Mouse (Mus musculus) megakaryocyte, embryonic 14.5 days (primary cell): ENCODE results near the gene Peli1. TPM values are rescaled to one million over a fixed set of nuclear protein-coding genes. Genes with fewer than 3 reads are reported as not detected.

ENCODE experiments used
- H3K27me3 ChIP-seq: replicated peaks from 2 replicates; pipeline ENCODE3; 2012; ENCODE audit warnings: inconsistent platforms
- H3K36me3 ChIP-seq: replicated peaks from 2 replicates; pipeline ENCODE3; 2012; ENCODE audit warnings: low read length, inconsistent platforms, mixed read lengths
- H3K4me1 ChIP-seq: 2 replicates; pipeline ENCODE4 v1.6.1; 2012; ENCODE audit warnings: inconsistent platforms
- H3K4me3 ChIP-seq: replicated peaks from 2 replicates; pipeline ENCODE3; 2012; ENCODE audit warnings: moderate library complexity, mild to moderate bottlenecking, inconsistent platforms
- H3K9me3 ChIP-seq: 2 replicates; pipeline ENCODE4 v1.6.1; 2012; ENCODE audit warnings: inconsistent platforms
- FLI1 ChIP-seq: IDR thresholded peaks from 2 replicates; pipeline ENCODE4 v1.6.1; 2012; ENCODE audit warnings: low read length, inconsistent platforms, mixed read lengths
- GATA1 ChIP-seq: IDR thresholded peaks from 3 replicates; pipeline ENCODE4 v1.6.1; 2012; ENCODE audit warnings: mixed read lengths, low read length, inconsistent platforms, borderline replicate concordance
- polyA plus RNA-seq: library from polyadenylated mRNA; stranded (reverse); fragments of >175 nt; gene quantifications from 2 replicates; pipeline ENCODE4 v1.2.3, GENCODE M21; 2012; ENCODE audit warnings: low replicate concordance; ENCODE audit not compliant: insufficient read depth

The Peli1 gene
- polyA plus RNA-seq, result 13.1 and 45.7 TPM in 2 replicates

DNA sequence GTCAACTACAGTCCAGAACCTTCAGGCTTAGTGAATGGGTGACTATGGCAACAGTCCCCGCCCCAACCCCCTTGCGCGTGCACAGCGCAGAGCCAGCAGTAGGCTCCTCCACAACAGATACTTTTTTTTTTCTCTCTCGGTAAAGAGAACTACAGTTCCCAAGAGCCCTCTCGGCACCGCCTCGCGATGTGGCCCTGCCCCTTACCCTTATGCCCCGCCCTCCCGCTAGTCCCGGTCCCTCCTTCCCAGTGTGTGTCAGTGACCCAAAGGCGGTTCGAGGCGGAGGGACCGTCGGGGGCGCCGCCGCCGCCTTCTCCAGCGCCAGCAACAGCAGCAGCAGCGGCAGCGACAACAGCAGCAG is at the start of gene Peli1:
TSS of gene Peli1 (plus strand) at position 225 of the 361 bp plus-strand sequence.
- no peaks in the 10 kb centered on the region for H3K9me3 ChIP-seq
- peaks cover 39% of the 10 kb centered on the region for H3K4me1 ChIP-seq
- TF ChIP-seq FLI1, result no peak
- peaks cover 12% of the 10 kb centered on the region for H3K36me3 ChIP-seq
- H3K27me3 ChIP-seq, result no peaks in the 10 kb centered on the region
- peak within 1 kb of the TSS; percentile 97 for H3K4me3 ChIP-seq

DNA sequence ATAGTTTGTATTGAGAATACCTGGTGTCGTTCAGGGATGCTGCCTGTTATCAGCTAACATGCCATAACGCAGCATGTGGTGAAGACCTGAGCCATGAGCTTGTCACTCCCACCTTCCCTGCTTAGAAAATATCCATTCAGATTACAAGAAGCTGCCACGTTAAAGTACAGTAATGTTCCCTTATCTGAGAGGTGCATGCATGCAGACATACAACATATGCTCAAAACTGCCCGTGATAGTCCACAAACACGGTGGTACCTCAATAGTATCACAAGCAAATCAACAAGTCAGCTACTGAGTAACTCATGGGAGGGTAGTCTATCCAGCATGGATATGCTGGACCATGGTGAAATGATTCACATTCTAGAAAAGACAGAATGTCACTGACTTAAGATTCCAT is 48.5 kb upstream of the Peli1 start:
- Histone ChIP-seq H3K4me3 (no peak overlapping the region), H3K9me3 (no peaks in the 10 kb centered on the region), H3K36me3 (no peaks in the 10 kb centered on the region), H3K4me1 (0 out of 2 replicates have a peak, but pooled peaks cover 4% of the 10 kb centered on the region), H3K27me3 (peaks cover 7% of the 10 kb centered on the region)
- TF ChIP-seq FLI1, result no peak
- TF ChIP-seq GATA1, result no peak

DNA sequence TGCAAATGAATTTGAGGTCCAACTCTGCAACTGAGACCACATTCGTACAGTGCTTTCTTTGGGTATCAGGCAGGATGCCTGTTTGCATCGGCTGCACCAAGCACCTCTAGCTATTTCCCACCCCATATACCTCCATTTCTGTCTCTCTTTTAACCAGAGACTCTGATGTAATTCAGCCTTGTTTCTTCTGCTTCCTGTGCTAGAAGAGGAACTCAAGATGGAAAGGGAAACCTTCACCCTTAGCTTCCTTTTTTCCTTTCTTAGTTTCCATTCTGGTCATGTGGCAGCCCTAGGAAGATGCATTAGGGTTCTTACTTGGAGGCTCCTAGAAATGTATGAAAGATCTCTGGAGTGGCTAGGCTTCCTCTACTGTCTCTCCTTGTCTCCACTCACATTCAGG is 44.9 kb upstream of the Peli1 start:
- H3K36me3 ChIP-seq, result no peaks in the 10 kb centered on the region
- TF ChIP-seq FLI1, result no peak
- no peak for TF ChIP-seq GATA1
- H3K4me1 ChIP-seq, result peaks cover 16% of the 10 kb centered on the region
- H3K4me3 ChIP-seq, result no peak overlapping the region
- peaks cover 7% of the 10 kb centered on the region for H3K27me3 ChIP-seq
- H3K9me3 ChIP-seq, result no peaks in the 10 kb centered on the region

DNA sequence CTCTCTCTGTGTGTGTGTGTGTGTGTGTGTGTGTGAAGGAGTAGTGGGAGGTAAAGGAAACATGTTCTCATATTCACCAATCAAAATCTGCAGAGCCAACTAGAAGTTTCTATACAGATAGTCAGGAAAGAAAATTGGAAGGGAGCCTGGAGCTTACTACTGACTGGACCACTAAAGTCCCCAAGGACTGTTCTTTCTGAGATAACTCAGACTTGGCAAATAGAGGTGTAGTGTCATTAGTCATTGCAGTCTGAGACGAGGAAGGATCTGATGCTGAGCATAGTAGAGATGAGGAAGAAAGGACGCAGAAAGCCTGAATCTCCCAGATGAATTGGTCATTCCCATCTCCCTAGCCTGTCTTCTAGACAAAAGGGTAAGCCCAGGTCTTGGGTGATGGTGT is 43.2 kb upstream of the Peli1 start:
- no peaks in the 10 kb centered on the region for H3K9me3 ChIP-seq
- H3K4me3 ChIP-seq, result no peak overlapping the region
- no peak for TF ChIP-seq FLI1
- TF ChIP-seq GATA1, result no peak

DNA sequence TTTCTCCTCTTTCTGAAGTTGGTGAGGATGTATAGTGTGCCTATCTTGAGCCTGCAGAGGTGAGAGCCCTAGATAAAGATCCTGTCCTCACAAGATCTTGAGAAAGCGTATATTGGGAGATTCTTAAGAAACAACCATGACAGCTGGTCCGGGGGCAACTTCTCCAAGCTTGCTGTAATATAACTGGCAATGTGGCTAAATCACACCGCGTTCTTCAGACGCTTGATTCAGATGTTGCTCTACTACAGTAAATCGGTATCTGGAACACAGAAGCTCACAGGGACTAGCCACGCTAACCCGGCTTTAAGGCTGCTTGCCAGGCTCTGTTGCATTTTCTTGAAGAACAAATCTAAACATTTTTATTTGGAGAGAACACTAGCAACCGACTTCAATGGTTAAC is 39.4 kb upstream of the Peli1 start:
- no peak for TF ChIP-seq FLI1
- TF ChIP-seq GATA1, result no peak
- no peaks in the 10 kb centered on the region for H3K9me3 ChIP-seq
- H3K36me3 ChIP-seq, result no peaks in the 10 kb centered on the region
- no peaks in the 10 kb centered on the region for H3K27me3 ChIP-seq
- H3K4me3 ChIP-seq, result no peak overlapping the region
- H3K4me1 ChIP-seq, result peaks cover 13% of the 10 kb centered on the region

More for the DNA sequence above, 43.2 kb upstream of the Peli1 start:
- Histone ChIP-seq H3K4me1 (peaks cover 16% of the 10 kb centered on the region), H3K36me3 (no peaks in the 10 kb centered on the region), H3K27me3 (peaks cover 7% of the 10 kb centered on the region)

DNA sequence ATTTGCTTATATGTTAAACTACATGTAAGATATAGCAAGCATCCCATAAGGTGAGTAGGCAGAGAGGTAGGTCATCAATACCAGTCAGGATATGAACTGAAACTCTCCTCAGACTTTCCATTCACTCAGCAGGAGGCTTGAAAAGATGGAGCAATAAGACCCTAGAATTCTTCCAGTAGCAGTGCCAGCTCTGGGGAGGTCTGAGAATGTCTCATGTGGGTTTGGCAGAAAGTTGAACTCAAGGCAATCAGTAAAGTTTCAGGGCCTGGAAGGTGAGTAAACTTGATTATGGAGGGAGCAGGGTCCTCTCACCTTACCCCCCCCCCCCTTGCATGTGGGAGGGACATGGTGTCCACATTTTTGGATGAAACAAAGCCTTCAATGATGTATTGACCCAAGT is 36.5 kb upstream of the Peli1 start:
- no peaks in the 10 kb centered on the region for H3K9me3 ChIP-seq

DNA sequence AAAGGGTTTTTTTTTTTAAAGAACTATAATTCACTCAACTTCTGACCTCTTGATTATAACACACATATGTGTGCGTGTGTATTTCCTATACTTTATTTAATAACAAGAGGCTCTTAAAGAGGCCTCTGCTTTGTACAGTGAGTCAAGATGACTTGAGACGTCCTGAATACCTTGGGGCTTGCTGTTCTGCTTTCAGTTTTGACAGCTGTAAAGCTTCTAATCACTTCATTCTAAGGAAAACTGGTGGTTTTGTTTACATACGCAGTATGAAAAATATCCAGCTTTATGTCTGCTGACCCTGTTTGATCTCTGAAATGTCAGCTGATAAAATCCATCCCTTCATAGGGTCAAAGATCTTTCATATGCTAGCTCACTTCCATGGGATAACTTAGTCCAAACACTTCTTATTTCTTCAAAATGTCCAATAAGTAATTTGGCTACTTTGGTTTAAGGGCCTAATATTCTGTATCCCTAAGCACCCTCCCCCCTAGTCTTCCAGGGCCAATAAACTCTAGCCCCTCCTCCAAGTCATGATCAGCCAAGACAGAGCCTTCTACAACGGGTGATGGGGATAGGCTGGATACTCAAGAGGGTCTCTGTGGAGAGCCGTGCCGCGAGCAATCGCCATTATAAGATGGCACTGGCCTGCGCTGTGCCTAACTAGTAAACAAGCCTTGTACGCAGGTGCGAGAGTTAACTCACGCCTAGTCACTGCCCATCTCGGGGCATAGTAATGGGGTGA is 34.8 kb upstream of the Peli1 start:
- Histone ChIP-seq H3K4me1 (peaks cover 14% of the 10 kb centered on the region), H3K36me3 (no peaks in the 10 kb centered on the region), H3K9me3 (no peaks in the 10 kb centered on the region), H3K27me3 (peaks cover 3% of the 10 kb centered on the region), H3K4me3 (no peak overlapping the region)
- TF ChIP-seq FLI1 (no peak), GATA1 (no peak)

More for the DNA sequence above, 36.5 kb upstream of the Peli1 start:
- H3K36me3 ChIP-seq, result no peaks in the 10 kb centered on the region
- peaks cover 1% of the 10 kb centered on the region for H3K27me3 ChIP-seq
- no peak overlapping the region for H3K4me3 ChIP-seq
- peaks cover 7% of the 10 kb centered on the region for H3K4me1 ChIP-seq
- TF ChIP-seq GATA1 (no peak), FLI1 (no peak)

DNA sequence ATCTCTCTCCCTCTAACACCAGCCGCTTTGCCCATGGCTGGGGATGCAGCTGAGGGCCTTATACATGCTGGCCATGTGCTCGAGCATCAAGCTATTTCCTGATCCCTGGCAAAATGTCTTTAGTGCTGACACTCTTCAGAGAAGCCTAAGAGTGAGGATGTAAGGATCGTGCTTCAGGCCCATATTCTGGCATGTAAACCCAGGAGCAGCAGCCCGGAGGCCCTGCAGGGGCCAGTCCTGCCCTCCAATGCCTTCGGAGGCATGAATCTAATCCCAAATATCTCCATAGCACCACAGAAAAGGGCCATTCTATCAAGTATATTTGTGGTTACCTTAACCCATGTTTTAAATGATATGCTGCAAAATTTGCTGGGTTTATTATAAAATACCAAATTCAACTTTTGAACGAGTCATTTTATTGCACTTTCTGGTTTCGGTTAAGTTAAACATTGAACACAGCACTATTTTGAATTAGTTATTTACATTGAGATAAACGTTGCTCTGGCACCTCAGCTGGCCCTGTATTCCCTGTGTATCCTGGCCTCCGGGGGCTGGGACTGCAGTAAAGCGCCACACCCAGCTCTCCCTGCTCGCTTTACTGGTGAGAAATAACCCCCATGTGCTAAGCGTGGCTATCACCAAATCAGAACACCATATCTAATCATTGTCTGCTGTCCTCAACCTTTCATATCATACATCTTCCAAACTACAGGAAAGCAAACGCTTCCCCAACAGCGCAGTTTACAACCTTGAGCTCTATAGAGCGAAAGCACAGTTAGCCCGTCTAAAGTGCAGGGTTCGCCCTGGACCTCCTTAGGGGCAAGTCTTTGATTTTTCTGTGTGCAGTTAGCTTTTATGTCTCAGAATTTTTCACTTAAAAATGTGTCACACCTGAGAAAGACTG is 33.3 kb upstream of the Peli1 start:
- Histone ChIP-seq H3K36me3 (no peaks in the 10 kb centered on the region), H3K4me3 (no peak overlapping the region), H3K4me1 (peaks cover 22% of the 10 kb centered on the region), H3K9me3 (no peaks in the 10 kb centered on the region), H3K27me3 (peaks cover 3% of the 10 kb centered on the region)
- TF ChIP-seq GATA1 (no peak), FLI1 (no peak)

DNA sequence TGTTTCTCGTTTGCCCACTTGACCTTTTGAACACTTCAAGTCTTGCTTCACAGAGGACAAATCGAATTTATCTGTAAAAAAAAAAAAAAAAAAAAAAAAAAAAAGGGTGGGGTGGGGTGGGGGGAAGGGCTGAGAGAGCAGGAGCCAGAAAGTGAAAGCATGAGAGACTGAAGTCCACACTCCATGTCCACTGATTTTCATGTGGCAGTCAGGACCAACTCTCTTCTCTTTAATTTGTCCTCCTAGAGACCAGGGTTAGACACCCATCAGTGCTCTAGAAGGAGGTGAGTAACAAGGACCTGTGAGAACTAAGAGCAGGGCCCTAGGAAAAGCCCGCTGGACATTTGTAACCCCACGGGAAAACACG is 32.7 kb upstream of the Peli1 start:
- no peak for TF ChIP-seq GATA1
- TF ChIP-seq FLI1, result no peak
- Histone ChIP-seq H3K27me3 (peaks cover 3% of the 10 kb centered on the region), H3K4me1 (peaks cover 22% of the 10 kb centered on the region)

More for the DNA sequence above, 32.7 kb upstream of the Peli1 start:
- no peaks in the 10 kb centered on the region for H3K9me3 ChIP-seq
- no peaks in the 10 kb centered on the region for H3K36me3 ChIP-seq
- no peak overlapping the region for H3K4me3 ChIP-seq
